Mouse (Mus musculus): ENCODE data around the gene Irak1bp1.

Gene Irak1bp1

GRCm38 (mm10) chr9:82829007-82829689 is at the start of gene Irak1bp1:
Gene Irak1bp1, plus strand, starts transcription at chr9:82829540.
- no peak for DNase-seq (ENCODE audit: low spot score in 2 of 2)

- no peak for DNase-seq (ENCODE audit: low spot score in 2 of 2)
Observed at GRCm38 (mm10) chr9:82788375-82788774, 41.0 kb upstream of the Irak1bp1 start.

GRCm38 (mm10) chr9:82800360-82800759 is 29.0 kb upstream of the Irak1bp1 start:
- DNase-seq (ENCODE audit: low spot score in 2 of 2), result no peak

DNA sequence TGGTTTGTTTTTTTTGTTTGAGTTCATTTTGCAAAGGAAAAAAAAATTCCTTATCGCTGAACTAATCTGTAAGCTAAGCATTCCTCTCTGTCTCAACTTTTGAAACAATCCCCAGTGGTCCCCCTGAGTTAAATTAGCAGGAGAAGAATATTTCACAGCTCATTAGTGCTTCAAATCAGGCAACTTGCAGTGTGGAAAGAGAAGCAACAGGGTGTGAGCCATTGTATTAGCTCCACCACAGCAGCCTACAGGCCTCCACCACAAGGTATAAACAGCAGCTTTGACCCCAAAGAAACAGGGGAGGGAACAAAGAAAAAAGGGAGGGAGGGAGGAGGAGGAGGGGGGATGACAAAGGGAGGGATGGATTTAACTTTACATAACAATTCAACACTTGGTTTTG is 22.2 kb upstream of the Irak1bp1 start:
- DNase-seq (ENCODE audit: low spot score in 2 of 2), result no peak

GRCm38 (mm10) chr9:82807635-82808034 is 21.7 kb upstream of the Irak1bp1 start:
- DNase-seq (ENCODE audit: low spot score in 2 of 2), result no peak

- DNase-seq (ENCODE audit: low spot score in 2 of 2), result no peak
Observed at GRCm38 (mm10) chr9:82812172-82812963, 17.0 kb upstream of the Irak1bp1 start.

DNA sequence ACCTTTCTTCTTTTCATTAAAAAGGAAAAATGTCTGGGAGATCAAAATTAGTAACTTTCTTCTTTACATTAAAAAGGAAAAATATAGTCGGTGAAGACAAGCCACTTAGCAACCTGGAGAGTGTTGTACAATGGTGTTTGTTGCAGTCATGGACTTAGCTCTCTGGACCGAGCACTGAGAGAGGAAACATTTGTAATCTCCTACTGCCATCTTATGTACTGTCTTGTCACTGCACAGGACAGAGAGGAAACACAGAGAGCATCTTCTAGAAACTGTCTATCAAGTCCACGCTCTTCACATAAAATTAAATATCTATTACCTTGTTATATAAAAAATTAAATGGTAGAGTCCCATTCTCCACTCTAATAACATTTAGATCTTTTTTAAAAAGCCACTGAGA is 14.8 kb upstream of the Irak1bp1 start:
- no peak for DNase-seq (ENCODE audit: low spot score in 2 of 2)

DNA sequence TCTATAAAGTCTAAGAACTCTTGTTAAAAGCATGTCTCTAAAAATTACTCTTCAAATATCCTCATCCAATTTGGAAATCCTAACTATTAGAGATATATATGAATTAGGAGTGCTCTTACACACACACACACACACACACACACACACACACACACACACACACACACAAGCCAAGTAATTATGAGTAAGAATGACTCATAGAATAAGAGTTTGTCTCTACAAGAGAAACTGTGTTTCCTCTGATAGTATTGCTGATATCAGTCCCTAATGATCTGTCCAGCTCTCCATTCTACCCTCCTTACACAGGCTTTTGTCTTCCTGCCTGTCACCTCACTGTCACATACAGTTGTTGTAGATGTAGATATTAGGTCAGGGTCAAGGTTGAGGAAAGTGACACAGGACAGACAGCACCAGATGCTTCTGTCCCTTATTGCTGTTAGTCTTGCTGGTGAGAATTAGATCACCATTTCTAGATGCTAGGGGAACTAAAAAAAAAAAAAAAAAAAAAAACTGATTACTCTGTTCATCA is 14.0 kb upstream of the Irak1bp1 start:
- no peak for DNase-seq (ENCODE audit: low spot score in 2 of 2)

- DNase-seq (ENCODE audit: low spot score in 2 of 2), result no peak
Observed at GRCm38 (mm10) chr9:82826426-82826825, 2.9 kb upstream of the Irak1bp1 start.

GRCm38 (mm10) chr9:82829693-82830430 is 522 bp downstream of the Irak1bp1 start:
- DNase-seq (ENCODE audit: low spot score in 2 of 2), result peak; percentile 67 to 86

GRCm38 (mm10) chr9:82831891-82832290 is 2.6 kb downstream of the Irak1bp1 start:
- DNase-seq (ENCODE audit: low spot score in 2 of 2), result no peak

- no peak for DNase-seq (ENCODE audit: low spot score in 2 of 2)
Observed at GRCm38 (mm10) chr9:82835921-82836320, 6.6 kb downstream of the Irak1bp1 start.

DNA sequence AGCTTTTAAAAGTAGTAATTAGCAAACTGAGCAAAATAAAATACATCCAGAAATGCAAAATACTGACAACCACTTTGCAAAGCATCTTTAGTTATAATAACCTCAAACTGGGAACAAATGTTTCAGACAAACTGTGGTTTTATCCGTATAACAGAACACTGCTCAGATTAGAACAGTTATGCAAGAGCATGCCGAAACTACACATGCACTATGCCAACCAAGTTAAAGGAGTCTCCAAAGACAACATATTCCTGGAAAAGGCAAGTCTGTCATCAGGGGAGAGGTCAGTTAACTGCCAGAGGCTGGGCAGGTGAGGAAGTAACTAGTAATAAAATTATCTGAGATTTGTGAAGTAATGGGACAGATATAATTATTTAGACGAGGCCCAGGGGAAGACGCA is 13.3 kb downstream of the Irak1bp1 start:
- no peak for DNase-seq (ENCODE audit: low spot score in 2 of 2)

DNA sequence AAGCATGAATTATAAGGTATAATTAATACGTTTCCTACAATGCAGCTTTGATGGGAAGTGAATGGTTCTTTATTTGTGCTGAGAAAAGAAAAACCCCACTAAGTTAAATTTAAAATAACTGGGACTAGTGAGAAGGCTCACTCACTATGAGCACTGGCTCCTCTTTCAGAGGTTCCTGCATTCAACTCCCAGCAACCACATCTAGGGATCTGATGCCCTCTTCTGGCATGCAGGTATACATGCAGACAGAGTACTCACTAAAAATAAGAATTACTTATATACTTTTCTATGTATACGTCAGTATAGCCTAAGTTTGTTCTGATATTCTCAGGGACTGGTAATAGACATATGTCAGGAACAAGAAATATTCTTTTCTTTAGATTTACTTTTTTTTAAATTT is 24.7 kb downstream of the Irak1bp1 start:
- no peak for DNase-seq (ENCODE audit: low spot score in 2 of 2)

DNA sequence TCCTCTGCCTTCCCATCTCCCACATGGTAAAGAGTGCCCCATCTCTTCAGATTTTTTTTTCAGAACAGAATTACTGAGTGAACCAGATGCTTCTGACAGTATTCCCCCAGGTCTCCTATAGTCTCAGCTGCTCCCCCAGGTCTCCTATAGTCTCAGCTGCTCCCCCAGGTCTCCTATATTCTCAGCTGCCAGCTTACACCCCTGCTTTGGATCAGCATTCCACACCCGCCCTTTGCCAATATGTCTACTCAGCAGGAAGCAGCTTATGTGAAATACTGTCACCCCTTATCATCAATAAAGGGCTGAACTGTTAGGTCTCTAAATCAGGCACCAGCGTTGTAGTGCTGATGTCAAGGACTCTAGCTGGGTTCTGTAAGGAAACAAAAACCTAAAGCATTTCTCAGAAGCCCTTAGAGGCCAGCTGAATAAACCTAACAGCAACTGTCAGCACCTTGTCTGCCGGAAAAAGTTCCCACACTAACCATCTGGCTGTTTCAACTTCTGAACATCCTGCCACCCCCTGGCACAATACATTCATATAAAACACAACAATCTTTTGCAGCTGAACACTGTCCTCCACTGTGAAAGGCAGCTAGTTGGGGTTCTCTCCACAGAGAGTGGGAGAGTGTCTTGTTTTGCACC is 25.8 kb downstream of the Irak1bp1 start:
- no peak for DNase-seq (ENCODE audit: low spot score in 2 of 2)

- no peak for DNase-seq (ENCODE audit: low spot score in 2 of 2)
Observed at GRCm38 (mm10) chr9:82856241-82856640, 26.9 kb downstream of the Irak1bp1 start.

GRCm38 (mm10) chr9:82860805-82861204 is 31.5 kb downstream of the Irak1bp1 start:
- DNase-seq (ENCODE audit: low spot score in 2 of 2), result no peak

DNA sequence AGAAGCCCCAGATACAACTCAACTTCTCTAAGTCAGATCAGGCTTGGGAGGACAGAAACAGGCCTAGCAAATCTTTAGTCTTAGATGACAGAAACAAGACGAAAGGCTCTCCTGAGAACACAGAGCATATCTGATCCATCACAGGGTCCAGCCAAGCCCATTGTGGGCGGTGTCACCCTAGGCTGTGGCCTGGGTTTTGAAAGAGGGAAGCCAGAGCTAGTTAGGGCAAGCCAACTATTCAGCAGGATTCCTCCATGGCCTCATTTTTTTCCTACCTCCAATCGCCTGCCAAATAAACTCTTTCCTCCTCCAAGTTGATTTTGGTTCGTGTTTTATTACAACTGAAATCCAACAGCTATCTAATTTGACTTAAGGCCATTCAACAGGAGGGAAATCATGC is 32.0 kb downstream of the Irak1bp1 start:
- DNase-seq (ENCODE audit: low spot score in 2 of 2), result no peak

DNA sequence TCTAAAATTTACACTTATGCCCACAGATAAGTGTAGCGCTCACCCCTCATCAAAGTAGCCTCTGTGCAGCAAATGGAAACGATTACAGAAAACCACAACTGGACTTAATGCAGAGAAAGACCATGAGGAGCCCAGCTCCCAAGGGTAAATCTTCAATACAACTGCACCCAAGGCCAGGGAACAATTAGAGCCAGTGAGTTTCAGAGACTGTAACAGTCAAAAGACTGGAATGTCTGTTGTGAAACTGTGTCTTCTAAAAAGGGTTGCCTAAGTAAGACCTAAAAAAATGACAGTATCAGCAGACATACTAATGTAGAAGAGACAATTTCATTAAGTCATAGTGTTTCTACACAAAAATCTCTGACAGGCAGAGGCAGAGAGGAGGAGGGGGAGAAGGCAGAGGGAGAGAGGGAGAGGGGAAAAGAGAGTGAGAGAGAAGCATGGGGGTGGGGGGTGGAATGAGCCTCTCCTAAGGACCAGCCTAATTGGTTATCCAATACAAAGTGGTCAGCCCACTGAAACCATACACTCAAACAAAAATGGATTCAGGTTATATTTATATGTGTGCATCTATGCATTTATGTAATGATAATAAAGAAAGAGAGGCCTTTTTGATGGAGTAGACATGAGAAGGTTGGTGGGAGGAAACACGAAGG is 32.6 kb downstream of the Irak1bp1 start:
- DNase-seq (ENCODE audit: low spot score in 2 of 2), result no peak

DNA sequence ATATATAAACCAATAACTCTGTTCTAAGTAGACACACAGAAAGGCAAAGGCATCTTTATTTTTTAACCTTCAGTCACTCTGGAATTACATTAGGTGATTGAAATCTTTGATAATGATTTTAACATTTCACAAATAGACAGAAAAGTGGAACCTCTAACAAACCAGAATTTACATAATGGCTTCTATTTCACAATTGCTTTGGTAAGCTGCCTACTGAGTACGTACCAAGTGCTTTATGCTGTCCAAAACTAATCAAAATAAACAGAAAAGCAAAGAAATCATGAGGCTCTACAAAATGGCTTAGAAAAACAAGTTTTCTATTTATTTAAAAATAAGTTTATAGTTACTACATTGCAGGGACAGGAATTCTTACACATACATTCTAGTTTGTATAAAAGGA is 36.8 kb downstream of the Irak1bp1 start:
- DNase-seq (ENCODE audit: low spot score in 2 of 2), result no peak

DNA sequence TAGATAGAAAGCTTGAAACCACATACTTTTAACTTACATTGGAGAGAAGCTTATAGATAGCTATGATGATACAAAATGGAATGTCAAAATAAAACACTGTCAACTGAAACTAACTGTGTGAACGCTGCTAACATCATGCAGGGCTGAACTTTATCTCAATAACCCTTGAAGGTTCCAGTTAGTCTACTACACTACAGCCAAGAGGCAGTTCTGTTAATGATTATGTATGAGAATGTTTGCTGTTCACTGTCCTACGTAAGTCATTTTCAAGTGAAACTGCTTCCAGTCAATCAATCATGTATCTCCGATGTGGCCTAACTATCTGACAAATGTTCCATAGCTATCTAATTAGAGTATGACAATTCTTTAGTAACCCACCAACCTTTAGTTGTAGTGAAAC is 38.4 kb downstream of the Irak1bp1 start:
- DNase-seq (ENCODE audit: low spot score in 2 of 2), result no peak

Measured in frontal cortex, postnatal 25 days (tissue).